Mouse (Mus musculus): ENCODE data around the gene Ddx21. TPM values are rescaled to one million over a fixed set of nuclear protein-coding genes. Genes with fewer than 3 reads are reported as not detected.
A peak's percentile ranks its signal among the peaks of the same experiment; 100 is the strongest.
"Not testable (repeated sequence)": the region's sequence is repeated elsewhere in the genome, so short reads cannot be mapped to it uniquely, and the experiment has no call there.

Ddx21 gene
- total and polyA plus RNA-seq, 3 experiments: 114 to 327 (median 145) TPM

GRCm38 (mm10) chr10:62600056-62600455, 2.0 kb downstream of the Ddx21 start:
- peaks cover 30 to 35% of the 10 kb centered on the region in 2 experiments for H3K36me3 ChIP-seq (replicated peaks in 1 of 2; ENCODE audit: control insufficient read depth in 1 of 2, insufficient read depth in 1 of 2, low read length in 1 of 2)
- TF ChIP-seq GABPA (IDR thresholded peaks at IDR 0.05; ENCODE audit: insufficient replicate concordance, low read depth, low read length) (no peak), CTCF (conservative IDR thresholded peaks at IDR 0.05 in 1 of 2, IDR thresholded peaks at IDR 0.05 in 1 of 2; ENCODE audit: low read depth in 2 of 2, low read length in 2 of 2) (no peak), BHLHE40 (IDR thresholded peaks at IDR 0.05; ENCODE audit: low read depth, low read length) (peak; percentile 47; the same call in 1 of the 2 replicates)
- H3K4me2 ChIP-seq (ENCODE audit: insufficient read depth, low read depth, poor library complexity, severe bottlenecking): peak overlapping the region; percentile 58
- peaks cover 8 to 39% of the 10 kb centered on the region in 2 experiments for H3K4me1 ChIP-seq (ENCODE audit: control insufficient read depth in 1 of 2, insufficient read depth in 2 of 2)
- H3K27ac ChIP-seq (ENCODE audit: insufficient read depth, low read depth): no peak overlapping the region
- H3K9me3 ChIP-seq (replicated peaks; ENCODE audit: low read length): no peaks in the 10 kb centered on the region
- dilution Hi-C loops (cut with MboI; ENCODE audit: extremely low pct_ligation_motif_present, extremely low pct_unique_long_range_greater_than_20kb, low sequenced_read_pairs): no loop called here
- peak overlapping the region; percentile 84; the same call in 1 of the 2 replicates for H3K9ac ChIP-seq (ENCODE audit: insufficient read depth, low read depth)
- peak overlapping the region; percentile 17 to 95 (median 52) for H3K4me3 ChIP-seq (replicated peaks in 1 of 3; ENCODE audit: low read depth in 2 of 3, low read length in 2 of 3, poor library complexity in 1 of 3)
- in situ Hi-C loops (cut with MboI; ENCODE audit: low pct_ligation_motif_present, low pct_unique_long_range_greater_than_20kb, low sequenced_read_pairs): no loop called here
- peaks cover 68% of the 10 kb centered on the region for H3K79me2 ChIP-seq (replicated peaks; ENCODE audit: control insufficient read depth, extremely low read depth, insufficient read depth, poor library complexity, severe bottlenecking)
- H3K27me3 ChIP-seq (replicated peaks): no peaks in the 10 kb centered on the region
- DNase-seq (ENCODE audit: extremely low read depth): no peak

- Histone ChIP-seq H3K4me1 (ENCODE audit: control insufficient read depth in 1 of 2, insufficient read depth in 2 of 2) (peaks cover 8 to 39% of the 10 kb centered on the region in 2 experiments), H3K4me3 (replicated peaks in 1 of 3; ENCODE audit: low read depth in 2 of 3, low read length in 2 of 3, poor library complexity in 1 of 3) (peak overlapping the region in 1 of 3 experiments; percentile 95), H3K36me3 (replicated peaks in 1 of 2; ENCODE audit: control insufficient read depth in 1 of 2, insufficient read depth in 1 of 2, low read length in 1 of 2) (peaks cover 36 to 43% of the 10 kb centered on the region in 2 experiments), H3K79me2 (replicated peaks; ENCODE audit: control insufficient read depth, extremely low read depth, insufficient read depth, poor library complexity, severe bottlenecking) (peaks cover 74% of the 10 kb centered on the region)
- dilution Hi-C loops (cut with MboI; ENCODE audit: extremely low pct_ligation_motif_present, extremely low pct_unique_long_range_greater_than_20kb, low sequenced_read_pairs); H3K27ac ChIP-seq (ENCODE audit: insufficient read depth, low read depth); H3K9ac ChIP-seq (ENCODE audit: insufficient read depth, low read depth); H3K9me3 ChIP-seq (replicated peaks; ENCODE audit: low read length); H3K27me3 ChIP-seq (replicated peaks); H3K4me2 ChIP-seq (ENCODE audit: insufficient read depth, low read depth, poor library complexity, severe bottlenecking); DNase-seq (ENCODE audit: extremely low read depth); in situ Hi-C loops (cut with MboI; ENCODE audit: low pct_ligation_motif_present, low pct_unique_long_range_greater_than_20kb, low sequenced_read_pairs): not testable (repeated sequence)
- peak; percentile 35; the same call in 1 of the 2 replicates for TF ChIP-seq ZNF384 (IDR thresholded peaks at IDR 0.05; ENCODE audit: low read depth, low read length)
These were observed 2.8 kb downstream of the Ddx21 start for GRCm38 (mm10) chr10:62599311-62599710.

GRCm38 (mm10) chr10:62592496-62592895, 9.6 kb downstream of the Ddx21 start:
- Histone ChIP-seq H3K4me3 (replicated peaks in 1 of 3; ENCODE audit: low read depth in 2 of 3, low read length in 2 of 3, poor library complexity in 1 of 3) (no peak overlapping the region), H3K9ac (ENCODE audit: insufficient read depth, low read depth) (no peak overlapping the region), H3K4me1 (ENCODE audit: control insufficient read depth in 1 of 2, insufficient read depth in 2 of 2) (peaks cover 2 to 21% of the 10 kb centered on the region in 2 experiments), H3K9me3 (replicated peaks; ENCODE audit: low read length) (no peaks in the 10 kb centered on the region), H3K4me2 (ENCODE audit: insufficient read depth, low read depth, poor library complexity, severe bottlenecking) (no peak overlapping the region), H3K27me3 (replicated peaks) (no peaks in the 10 kb centered on the region), H3K79me2 (replicated peaks; ENCODE audit: control insufficient read depth, extremely low read depth, insufficient read depth, poor library complexity, severe bottlenecking) (peaks cover 56% of the 10 kb centered on the region), H3K36me3 (replicated peaks in 1 of 2; ENCODE audit: control insufficient read depth in 1 of 2, insufficient read depth in 1 of 2, low read length in 1 of 2) (peaks cover 79 to 96% of the 10 kb centered on the region in 2 experiments), H3K27ac (ENCODE audit: insufficient read depth, low read depth) (no peak overlapping the region)
- DNase-seq (ENCODE audit: extremely low read depth): no peak
- dilution Hi-C loops (cut with MboI; ENCODE audit: extremely low pct_ligation_motif_present, extremely low pct_unique_long_range_greater_than_20kb, low sequenced_read_pairs): no loop called here
- no peak for TF ChIP-seq SMC3 (IDR thresholded peaks at IDR 0.05; ENCODE audit: low read depth, low read length)
- no peak for TF ChIP-seq USF1 (IDR thresholded peaks at IDR 0.05; ENCODE audit: low read depth, low read length)
- TF ChIP-seq NELFE (IDR thresholded peaks at IDR 0.05; ENCODE audit: low read depth, low read length): no peak
- TF ChIP-seq MYC (IDR thresholded peaks at IDR 0.05; ENCODE audit: low read depth, low read length): no peak
- TF ChIP-seq KAT2A (IDR thresholded peaks at IDR 0.05; ENCODE audit: insufficient replicate concordance, low read length): no peak
- no peak for TF ChIP-seq POLR2AphosphoS2 (IDR thresholded peaks at IDR 0.05; ENCODE audit: low read depth, low read length)
- TF ChIP-seq IRF4 (IDR thresholded peaks at IDR 0.05; ENCODE audit: low read depth, low read length): no peak
- TF ChIP-seq MAX (IDR thresholded peaks at IDR 0.05; ENCODE audit: low read length): no peak
- no peak for TF ChIP-seq CHD2 (IDR thresholded peaks at IDR 0.05; ENCODE audit: low read length)
- in situ Hi-C loops (cut with MboI; ENCODE audit: low pct_ligation_motif_present, low pct_unique_long_range_greater_than_20kb, low sequenced_read_pairs): no loop called here
